In genomic region chr14:79467621-79468020, GRCm38 (mm10) we compare ENCODE assay signal across 8 mouse cellular contexts. TPM values are rescaled to one million over a fixed set of nuclear protein-coding genes. Genes with fewer than 3 reads are reported as not detected.
DNase-seq lines count a peak whose midpoint lies in the region; ATAC-seq and TF ChIP-seq lines count a peak whose summit lies in the region.

No protein-coding gene starts in this region.

- H3K4me3 ChIP-seq in cerebellum, adult 2 months (replicated peaks; ENCODE audit: insufficient read depth, low read depth, low read length), result no peak overlapping the region
- H3K4me3 ChIP-seq in midbrain, embryonic 10.5 days, result no peak overlapping the region
- no peak overlapping the region for H3K4me3 ChIP-seq in midbrain, embryonic 16.5 days (ENCODE audit: low read depth, low read length)
- H3K4me3 ChIP-seq in lung, embryonic 14.5 days (ENCODE audit: low read depth, low read length), result no peak overlapping the region

- peaks cover 97% of the 10 kb centered on the region for H3K36me3 ChIP-seq in midbrain, embryonic 10.5 days
- H3K36me3 ChIP-seq in midbrain, embryonic 16.5 days (ENCODE audit: control insufficient read depth, insufficient read depth, low read length), result peaks cover 31% of the 10 kb centered on the region
- peaks cover 91% of the 10 kb centered on the region for H3K36me3 ChIP-seq in lung, embryonic 14.5 days (ENCODE audit: insufficient read depth)

- peak; percentile 61; the same call in 1 of the 2 replicates for TF ChIP-seq CTCF in cerebellum, adult 2 months (IDR thresholded peaks at IDR 0.05; ENCODE audit: borderline replicate concordance, insufficient read depth, low read depth, low read length)
- TF ChIP-seq CTCF in brain, embryonic 14.5 days (IDR thresholded peaks at IDR 0.05; ENCODE audit: borderline replicate concordance, extremely low read depth, insufficient read depth, insufficient read length), result peak; percentile 80; the same call in 1 of the 2 replicates
- peak; percentile 74 for TF ChIP-seq CTCF in lung, embryonic 14.5 days (IDR thresholded peaks at IDR 0.05; ENCODE audit: low read depth)

- no peaks in the 10 kb centered on the region for H3K4me1 ChIP-seq in cerebellum, adult 2 months (ENCODE audit: control insufficient read depth, insufficient read depth, low read length)
- H3K4me1 ChIP-seq in midbrain, embryonic 10.5 days, result no peaks in the 10 kb centered on the region
- no peaks in the 10 kb centered on the region for H3K4me1 ChIP-seq in midbrain, embryonic 16.5 days (ENCODE audit: control insufficient read depth, insufficient read depth, low read length)
- no peaks in the 10 kb centered on the region for H3K4me1 ChIP-seq in lung, embryonic 14.5 days (ENCODE audit: insufficient read depth)

- H3K27me3 ChIP-seq in cerebellum, adult 2 months (ENCODE audit: control insufficient read depth, insufficient read depth, low read length), result no peaks in the 10 kb centered on the region
- no peaks in the 10 kb centered on the region for H3K27me3 ChIP-seq in midbrain, embryonic 10.5 days (ENCODE audit: low read depth, poor library complexity, severe bottlenecking)
- no peaks in the 10 kb centered on the region for H3K27me3 ChIP-seq in midbrain, embryonic 16.5 days (ENCODE audit: control insufficient read depth, insufficient read depth, low read depth, low read length)
- no peaks in the 10 kb centered on the region for H3K27me3 ChIP-seq in lung, embryonic 14.5 days (ENCODE audit: insufficient read depth, low read length)

- no peak overlapping the region for H3K27ac ChIP-seq in cerebellum, adult 2 months (ENCODE audit: insufficient read depth, low read length)
- no peak overlapping the region for H3K27ac ChIP-seq in midbrain, embryonic 10.5 days (replicated peaks)
- no peak overlapping the region for H3K27ac ChIP-seq in midbrain, embryonic 16.5 days (ENCODE audit: low read length)
- H3K27ac ChIP-seq in lung, embryonic 14.5 days (ENCODE audit: low read depth), result no peak overlapping the region

- ATAC-seq in midbrain, embryonic 16.5 days, result no peak
- peak; percentile 46 for ATAC-seq in inflammation-experienced regulatory T-cells, adult 6 months
- ATAC-seq in lung, embryonic 14.5 days (ENCODE audit: insufficient read depth), result no peak

- TF ChIP-seq POLR2A in cerebellum, adult 2 months (IDR thresholded peaks at IDR 0.05; ENCODE audit: borderline replicate concordance, insufficient read depth, low read length), result no peak
- no peak for TF ChIP-seq POLR2A in brain, embryonic 14.5 days (IDR thresholded peaks at IDR 0.05; ENCODE audit: borderline replicate concordance, extremely low read depth, insufficient read depth, insufficient read length, poor library complexity, severe bottlenecking)

- H3K9me3 ChIP-seq in midbrain, embryonic 10.5 days (replicated peaks), result no peaks in the 10 kb centered on the region
- no peaks in the 10 kb centered on the region for H3K9me3 ChIP-seq in midbrain, embryonic 16.5 days (replicated peaks; ENCODE audit: control insufficient read depth, low read length, poor library complexity, severe bottlenecking)
- no peaks in the 10 kb centered on the region for H3K9me3 ChIP-seq in lung, embryonic 14.5 days (ENCODE audit: low read depth, low read length)

- H3K4me2 ChIP-seq in midbrain, embryonic 16.5 days (ENCODE audit: low read length), result no peak overlapping the region
- H3K4me2 ChIP-seq in lung, embryonic 14.5 days, result no peak overlapping the region

- 19% methylated on average over 3 of the region's 3 CpGs for WGBS in cerebellum, adult 2 months
- WGBS in midbrain, embryonic 10.5 days, result 35% methylated on average over 3 of the region's 3 CpGs
- 17% methylated on average over 3 of the region's 3 CpGs for WGBS in midbrain, embryonic 16.5 days
- WGBS in lung, embryonic 14.5 days, result 23% methylated on average over 3 of the region's 3 CpGs

- peak; percentile 36 to 40 for DNase-seq in cerebellum, adult 2 months
- DNase-seq in cerebellum, adult 11 months, result no peak
- DNase-seq in midbrain, embryonic 10.5 days (ENCODE audit: low spot score), result peak; percentile 24
- DNase-seq in brain, embryonic 14.5 days (ENCODE audit: low read depth), result peak; percentile 83
- DNase-seq in lung, embryonic 14.5 days, result peak; percentile 90
- peak; percentile 89 for DNase-seq in testis, postnatal 10 days (ENCODE audit: low spot score)

- no peak overlapping the region for H3K9ac ChIP-seq in midbrain, embryonic 16.5 days (ENCODE audit: low read depth, low read length)
- H3K9ac ChIP-seq in lung, embryonic 14.5 days, result no peak overlapping the region

RNA-seq across cellular contexts. Expression of gene Elf1, which starts 13.4 kb away (rescaled TPM):
- 3.8 and 4.1 TPM in 2 replicates for polyA plus RNA-seq in cerebellum, adult 2 months (2012; rRNA removed)
- 3.9 and 5.2 TPM in 2 replicates for polyA plus RNA-seq in midbrain, embryonic 10.5 days (2016; fragmentation: Nextera tagmentation; extraction: Ambion mirVana)
- polyA plus RNA-seq in midbrain, embryonic 16.5 days (2015; fragmentation: Nextera tagmentation; extraction: Ambion mirVana), result 2.0 and 2.9 TPM in 2 replicates
- 5.0 and 6.1 TPM in 2 replicates for polyA plus RNA-seq in brain, embryonic 14.5 days (2012; rRNA removed)
- 100 to 1,000 TPM; 128 to 177 (median 141) TPM for polyA plus RNA-seq in inflammation-experienced regulatory T-cells, adult 6 months (2017; shearing (Covaris generic))
- 19.2 and 20.2 TPM in 2 replicates for polyA plus RNA-seq in lung, embryonic 14.5 days (2014; fragmentation: Nextera tagmentation; extraction: Ambion mirVana)

RNA-seq across cellular contexts. Expression of gene Wbp4, which starts 13.7 kb away (rescaled TPM):
- polyA plus RNA-seq in cerebellum, adult 2 months (2012; rRNA removed), result 27.8 and 28.4 TPM in 2 replicates
- polyA plus RNA-seq in midbrain, embryonic 10.5 days (2016; fragmentation: Nextera tagmentation; extraction: Ambion mirVana), result 46.1 and 49.0 TPM in 2 replicates
- polyA plus RNA-seq in midbrain, embryonic 16.5 days (2015; fragmentation: Nextera tagmentation; extraction: Ambion mirVana), result 44.0 and 46.2 TPM in 2 replicates
- 21.9 and 23.5 TPM in 2 replicates for polyA plus RNA-seq in brain, embryonic 14.5 days (2012; rRNA removed)
- 10 to 100 TPM; 28.3 to 31.3 (median 30.8) TPM for polyA plus RNA-seq in inflammation-experienced regulatory T-cells, adult 6 months (2017; shearing (Covaris generic))
- polyA plus RNA-seq in lung, embryonic 14.5 days (2014; fragmentation: Nextera tagmentation; extraction: Ambion mirVana), result 44.3 and 46.1 TPM in 2 replicates

RNA-seq across cellular contexts. Expression of gene Kbtbd6, which starts 16.0 kb away (rescaled TPM):
- polyA plus RNA-seq in cerebellum, adult 2 months (2012; rRNA removed), result 0.51 and 0.84 TPM in 2 replicates
- polyA plus RNA-seq in midbrain, embryonic 10.5 days (2016; fragmentation: Nextera tagmentation; extraction: Ambion mirVana), result 5.8 and 5.9 TPM in 2 replicates
- polyA plus RNA-seq in midbrain, embryonic 16.5 days (2015; fragmentation: Nextera tagmentation; extraction: Ambion mirVana), result 1.5 TPM in 2 replicates
- polyA plus RNA-seq in brain, embryonic 14.5 days (2012; rRNA removed), result 2.6 and 3.7 TPM in 2 replicates
- polyA plus RNA-seq in inflammation-experienced regulatory T-cells, adult 6 months (2017; shearing (Covaris generic)), result under 1 TPM in 1 of 3 experiments, not detected in 2; 0.92 TPM
- polyA plus RNA-seq in lung, embryonic 14.5 days (2014; fragmentation: Nextera tagmentation; extraction: Ambion mirVana), result 4.5 and 5.6 TPM in 2 replicates

RNA-seq across cellular contexts. Expression of gene Kbtbd7, which starts 41.3 kb away (rescaled TPM):
- polyA plus RNA-seq in cerebellum, adult 2 months (2012; rRNA removed), result 15.2 and 17.4 TPM in 2 replicates
- 12.8 and 13.5 TPM in 2 replicates for polyA plus RNA-seq in midbrain, embryonic 10.5 days (2016; fragmentation: Nextera tagmentation; extraction: Ambion mirVana)
- polyA plus RNA-seq in midbrain, embryonic 16.5 days (2015; fragmentation: Nextera tagmentation; extraction: Ambion mirVana), result 22.8 and 23.7 TPM in 2 replicates
- 15.8 and 18.5 TPM in 2 replicates for polyA plus RNA-seq in brain, embryonic 14.5 days (2012; rRNA removed)
- polyA plus RNA-seq in inflammation-experienced regulatory T-cells, adult 6 months (2017; shearing (Covaris generic)), result 1 to 10 TPM; 1.3 to 1.9 (median 1.6) TPM
- polyA plus RNA-seq in lung, embryonic 14.5 days (2014; fragmentation: Nextera tagmentation; extraction: Ambion mirVana), result 17.5 and 18.0 TPM in 2 replicates
